Mouse (Mus musculus) liver, adult 2 months (tissue): ENCODE measurements around the gene Proser3.

Source experiments
- CTCF ChIP-seq: fragments of 200-500 bp; IDR thresholded peaks from 2 replicates; pipeline ENCODE4 v1.5.1; 2011; ENCODE audit warnings: low read depth, low read length, control low read depth
- POLR2A ChIP-seq: fragments of 200-500 bp; IDR thresholded peaks from 2 replicates; pipeline ENCODE4 v1.6.1; 2011; ENCODE audit warnings: low read length, control low read depth; ENCODE audit not compliant: insufficient read depth; ENCODE audit errors: extremely low read depth

GRCm38 (mm10) chr7:30557901-30558514 is 5.9 kb upstream of the Proser3 start:
- TF ChIP-seq CTCF (no peak), POLR2A (no peak)
